Mouse (Mus musculus): Measurements from ENCODE around the gene Snorc.

- TF ChIP-seq CTCF (IDR thresholded peaks at IDR 0.05; ENCODE audit: low read depth, low read length) (no peak), POLR2A (IDR thresholded peaks at IDR 0.05; ENCODE audit: borderline replicate concordance, low read depth, low read length) (no peak)
Measured at GRCm38 (mm10) chr1:87492285-87492684, 22.2 kb downstream of the Snorc start.

Measured in bone marrow macrophage, adult 2 months (primary cell).